Mouse (Mus musculus) kidney, adult 9 months (tissue): ENCODE results near the gene Heatr1.
A peak's percentile ranks its signal among the peaks of the same experiment; 100 is the strongest.

Experiments
- DNase-seq: peaks from one replicate; pipeline ENCODE4 v3.0.0; 2022

The Heatr1 gene

DNA sequence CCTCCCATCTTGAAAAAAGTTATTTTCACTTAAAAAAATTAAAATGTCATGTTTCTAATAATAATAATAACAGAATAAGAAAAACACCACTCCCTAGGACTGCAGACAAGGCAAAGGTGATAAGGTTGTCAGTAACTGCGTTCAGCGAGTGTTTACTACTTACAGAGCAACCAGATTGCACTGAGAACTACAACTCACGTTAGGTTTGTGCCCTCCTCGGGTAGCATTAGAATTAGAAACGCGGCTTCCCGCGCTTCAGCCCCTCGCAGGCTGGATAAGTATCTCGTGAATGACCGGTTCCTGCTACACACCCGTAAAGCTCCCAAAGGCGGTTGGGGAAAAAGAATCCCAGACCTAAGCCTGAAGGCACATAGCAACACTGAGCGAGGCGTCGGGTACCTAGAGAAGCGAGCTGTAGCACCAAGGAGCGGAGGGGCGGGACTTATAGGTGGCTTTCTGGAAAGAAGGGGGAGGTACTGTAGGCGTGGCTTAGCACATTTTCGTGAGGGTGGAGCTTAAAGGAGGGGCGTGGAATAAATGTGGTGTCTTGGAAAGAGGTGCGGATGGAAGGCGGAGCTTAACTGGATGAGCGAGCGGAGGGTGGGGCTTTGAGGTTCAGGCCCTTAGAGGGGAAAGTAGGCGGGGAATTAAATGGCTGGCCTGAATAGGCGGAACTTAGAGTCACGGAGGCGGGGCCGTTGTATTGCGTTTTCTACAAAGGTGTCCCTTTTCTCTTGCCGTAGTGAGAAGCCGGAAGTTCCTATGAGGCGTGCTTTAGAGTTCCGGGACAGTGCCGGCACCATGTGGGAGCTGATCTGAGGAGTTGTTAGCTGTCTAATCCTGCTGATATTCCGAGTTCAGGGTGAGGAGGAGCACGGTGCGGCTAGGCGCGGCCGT lies at the start of gene Heatr1:
TSS of gene Heatr1 (plus strand) at position 419 of the 897 bp plus-strand sequence.
- peak; percentile 100 for DNase-seq

GRCm38 (mm10) chr13:12346837-12347236 lies 48.0 kb upstream of the Heatr1 start:
- no peak for DNase-seq

- no peak for DNase-seq
Measured at GRCm38 (mm10) chr13:12349197-12349824, 45.5 kb upstream of the Heatr1 start.

DNA sequence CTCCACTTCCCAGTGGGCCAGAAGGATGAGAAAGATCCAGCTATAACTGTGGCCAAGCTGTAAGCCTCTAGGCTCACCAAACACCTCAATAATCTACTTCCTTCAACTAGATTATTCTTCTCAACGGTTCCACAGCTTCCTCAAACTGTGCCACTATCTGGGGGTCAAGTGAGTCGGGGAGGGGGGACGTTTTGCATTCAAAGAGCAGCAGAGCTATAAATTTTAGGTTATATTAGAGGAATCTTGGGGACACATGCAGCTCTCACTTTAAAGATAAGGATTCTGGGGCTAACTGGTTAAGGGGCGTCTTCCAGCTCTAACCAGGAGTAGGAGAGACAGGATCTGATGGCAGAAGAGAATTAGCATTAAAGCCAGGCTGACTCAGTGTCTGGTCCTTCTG lies 38.6 kb upstream of the Heatr1 start:
- DNase-seq = no peak

DNA sequence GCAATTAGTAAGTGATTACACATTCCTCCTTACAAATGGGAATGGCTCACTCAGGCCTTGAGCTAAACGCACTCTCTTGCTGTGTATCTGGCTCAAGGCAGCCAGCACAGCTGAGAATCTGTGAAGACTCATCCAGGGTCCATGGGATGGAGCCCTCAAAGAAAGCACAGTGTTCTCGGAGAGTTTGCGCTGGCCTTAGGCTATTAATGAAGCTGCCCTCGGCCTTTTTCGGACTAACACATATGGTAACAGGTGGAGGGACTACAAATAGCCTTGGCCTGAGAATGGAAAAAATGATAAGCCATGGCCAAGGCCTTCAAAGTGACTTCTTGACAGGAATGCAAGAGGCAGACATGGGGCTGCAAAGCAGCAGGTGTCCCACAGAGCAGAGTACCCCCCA lies 37.3 kb upstream of the Heatr1 start:
- DNase-seq = no peak

DNA sequence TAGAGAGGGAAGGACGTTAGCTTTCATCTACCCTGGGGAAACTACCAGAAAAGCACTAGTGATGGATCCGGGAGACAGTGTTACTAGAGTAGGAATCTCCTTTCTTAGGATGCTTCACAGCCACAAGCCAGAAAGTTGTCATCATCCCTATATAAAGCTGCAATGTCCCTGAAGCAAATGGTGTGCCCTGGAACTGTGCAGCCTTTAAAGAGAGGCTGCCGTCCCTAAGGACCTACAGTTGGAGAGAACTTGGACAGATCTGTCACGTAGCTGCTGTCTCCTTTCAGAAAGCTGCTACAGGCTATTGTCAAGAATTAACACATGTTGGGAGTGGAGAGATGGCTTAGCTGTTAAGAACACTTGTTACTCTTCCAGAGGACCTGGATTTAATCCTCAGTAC lies 33.3 kb upstream of the Heatr1 start:
- DNase-seq = no peak

- DNase-seq = peak; percentile 21
Measured at GRCm38 (mm10) chr13:12369041-12369621, 25.7 kb upstream of the Heatr1 start.

DNA sequence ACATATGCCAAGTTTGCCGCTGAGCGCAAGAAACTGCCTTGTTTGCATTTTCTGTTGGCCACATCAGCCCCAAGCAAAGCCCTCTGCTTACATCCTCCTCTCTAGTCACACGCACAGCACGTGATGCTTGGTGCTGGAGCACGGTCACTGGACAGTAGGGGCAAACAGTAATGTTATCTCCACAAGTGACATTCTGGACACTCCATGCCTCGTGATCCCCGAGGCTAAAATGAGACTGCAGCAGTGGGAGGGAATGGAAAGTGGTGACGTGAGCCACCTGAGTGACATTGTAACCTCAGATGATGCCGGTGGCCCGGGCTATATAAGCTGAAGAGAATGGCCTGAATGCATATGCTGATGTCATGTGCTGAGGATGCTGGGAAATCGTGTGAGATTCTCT lies 24.9 kb upstream of the Heatr1 start:
- DNase-seq = peak; percentile 3

GRCm38 (mm10) chr13:12372755-12373154 lies 22.1 kb upstream of the Heatr1 start:
- no peak for DNase-seq

DNA sequence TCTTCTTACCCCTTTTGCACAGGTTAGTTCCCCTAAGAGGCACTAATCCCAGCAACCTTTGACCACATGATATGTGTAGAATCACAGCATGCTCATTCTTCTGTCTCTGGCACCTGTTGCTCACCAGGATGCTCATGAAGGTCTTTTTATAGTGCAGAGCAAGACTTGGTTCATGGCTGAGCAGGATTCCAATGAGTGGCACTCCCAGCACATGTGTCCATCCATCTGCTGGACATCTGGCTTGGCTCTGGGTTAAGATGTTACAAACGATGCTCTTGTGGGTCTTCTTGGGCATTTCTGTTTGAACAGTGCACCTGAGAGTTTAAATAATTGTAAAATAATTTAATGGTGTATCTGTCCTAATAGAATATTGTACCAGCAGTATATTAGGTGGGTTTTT lies 18.0 kb upstream of the Heatr1 start:
- no peak for DNase-seq

DNA sequence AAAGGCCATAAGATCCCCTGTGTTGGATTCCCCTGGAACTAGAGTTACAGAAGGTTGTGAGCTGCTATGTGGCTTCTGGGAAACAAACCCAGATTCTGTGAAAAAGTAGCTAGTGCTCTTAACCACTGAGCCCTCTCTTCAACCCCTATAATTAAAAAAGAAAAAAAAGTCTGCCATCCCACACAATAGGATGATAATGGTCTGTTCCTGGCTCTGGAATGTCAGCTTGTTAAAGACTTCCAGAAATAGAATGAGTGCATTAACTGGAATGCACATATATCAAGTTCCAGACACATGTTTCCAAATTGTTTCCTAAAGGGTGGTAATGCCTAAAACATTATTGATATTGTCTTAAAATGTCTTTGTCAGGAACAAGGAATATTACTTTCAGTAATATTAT lies 10.0 kb upstream of the Heatr1 start:
- no peak for DNase-seq

DNA sequence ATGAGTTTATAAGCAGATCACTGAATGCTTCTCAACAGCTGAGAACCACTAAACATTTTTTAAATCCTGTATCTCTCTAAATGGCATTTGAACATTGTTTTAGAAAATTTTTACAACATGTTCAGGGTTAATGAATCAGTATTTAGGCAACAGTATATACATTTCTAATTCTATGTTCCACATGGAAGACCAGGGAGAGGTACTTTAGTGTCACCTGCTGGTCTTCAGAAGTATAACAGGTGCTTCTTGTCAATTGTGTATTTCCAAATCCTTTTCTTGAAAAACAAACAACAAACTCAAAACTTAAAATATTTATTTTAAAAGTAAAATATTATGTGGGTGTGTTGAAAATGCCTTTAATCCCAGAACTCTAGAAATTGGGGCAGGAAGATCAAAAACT lies 8.5 kb upstream of the Heatr1 start:
- DNase-seq = peak; percentile 43

GRCm38 (mm10) chr13:12395571-12395970 lies 744 bp downstream of the Heatr1 start:
- no peak for DNase-seq

DNA sequence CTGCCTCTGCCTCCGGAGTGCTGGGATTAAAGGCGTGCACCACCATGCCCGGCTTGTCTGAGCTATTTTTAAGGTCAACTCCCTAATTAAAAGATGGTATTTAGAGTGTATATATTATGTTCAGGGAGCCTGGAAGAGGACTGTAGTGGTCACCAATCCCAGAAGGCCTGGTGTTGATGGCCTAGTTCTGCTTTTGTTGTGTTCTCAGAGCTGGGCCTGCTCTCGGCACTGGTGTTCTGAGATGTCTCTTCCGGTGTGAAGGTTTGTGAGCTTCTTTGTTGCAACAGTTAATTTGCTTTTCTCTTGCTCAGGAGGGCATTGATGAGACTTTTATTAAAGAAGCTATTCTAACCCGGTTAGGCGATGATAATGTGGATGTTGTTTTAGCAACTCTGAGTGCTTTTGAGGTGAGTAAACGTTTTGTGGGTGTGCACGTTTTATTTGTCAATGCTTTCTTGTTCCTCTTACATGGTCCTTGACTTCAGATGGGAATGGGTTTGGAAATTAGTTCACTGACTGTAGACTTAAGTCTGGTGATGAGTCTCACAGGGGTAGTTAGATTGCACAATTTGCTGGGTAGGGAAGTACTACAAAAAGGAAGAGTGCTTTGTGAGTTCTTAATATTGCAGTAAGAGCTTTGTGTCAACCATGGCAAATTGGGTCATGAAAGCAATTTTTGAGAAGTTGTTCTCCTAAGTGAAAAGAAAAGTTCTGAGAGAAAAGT lies 13.7 kb downstream of the Heatr1 start:
- DNase-seq = no peak

- peak; percentile 8 for DNase-seq
Measured at GRCm38 (mm10) chr13:12412016-12412415, 17.2 kb downstream of the Heatr1 start.

- no peak for DNase-seq
Measured at GRCm38 (mm10) chr13:12420596-12420995, 25.8 kb downstream of the Heatr1 start.

DNA sequence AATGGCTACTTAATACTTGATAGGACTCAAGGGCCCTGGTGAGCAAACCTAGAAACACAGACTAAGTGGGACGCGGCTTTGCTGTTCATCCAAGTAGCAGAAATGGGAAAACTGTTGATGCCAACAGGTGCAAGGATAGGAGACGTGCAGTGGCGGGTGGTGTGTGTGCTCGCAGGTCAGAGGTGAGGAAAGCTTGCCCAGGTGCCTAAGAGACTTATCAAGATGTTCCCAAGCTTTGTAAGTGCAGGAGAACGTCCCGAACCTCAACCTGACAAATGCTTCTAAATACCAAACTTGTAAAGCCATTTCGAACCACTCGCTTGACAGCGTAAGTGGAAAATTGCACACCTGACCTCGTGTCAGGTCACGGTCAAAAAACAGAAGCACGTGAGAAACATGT lies 33.7 kb downstream of the Heatr1 start:
- DNase-seq = no peak

GRCm38 (mm10) chr13:12433843-12434242 lies 39.0 kb downstream of the Heatr1 start:
- peak; percentile 54 for DNase-seq

- DNase-seq = no peak
Measured at GRCm38 (mm10) chr13:12439586-12439985, 44.8 kb downstream of the Heatr1 start.

DNA sequence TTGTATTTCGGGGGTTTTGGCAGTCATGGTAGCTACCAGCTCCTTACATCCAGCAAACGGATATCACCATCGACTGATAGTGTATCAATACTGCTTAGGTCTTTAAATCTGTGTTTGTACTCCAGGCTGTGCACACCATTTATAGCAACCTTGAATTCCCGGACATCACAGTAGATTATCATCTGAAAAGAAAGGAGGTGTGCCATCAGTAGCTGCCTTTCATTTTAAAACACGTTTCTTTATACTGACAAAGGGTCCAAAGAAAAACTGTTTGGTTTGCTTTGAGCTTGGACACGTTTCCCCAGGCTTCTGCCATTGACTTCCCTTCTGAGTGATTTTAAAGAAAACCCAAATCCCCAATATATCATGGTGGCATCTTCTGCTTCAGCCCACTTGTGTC lies 46.0 kb downstream of the Heatr1 start:
- no peak for DNase-seq

DNA sequence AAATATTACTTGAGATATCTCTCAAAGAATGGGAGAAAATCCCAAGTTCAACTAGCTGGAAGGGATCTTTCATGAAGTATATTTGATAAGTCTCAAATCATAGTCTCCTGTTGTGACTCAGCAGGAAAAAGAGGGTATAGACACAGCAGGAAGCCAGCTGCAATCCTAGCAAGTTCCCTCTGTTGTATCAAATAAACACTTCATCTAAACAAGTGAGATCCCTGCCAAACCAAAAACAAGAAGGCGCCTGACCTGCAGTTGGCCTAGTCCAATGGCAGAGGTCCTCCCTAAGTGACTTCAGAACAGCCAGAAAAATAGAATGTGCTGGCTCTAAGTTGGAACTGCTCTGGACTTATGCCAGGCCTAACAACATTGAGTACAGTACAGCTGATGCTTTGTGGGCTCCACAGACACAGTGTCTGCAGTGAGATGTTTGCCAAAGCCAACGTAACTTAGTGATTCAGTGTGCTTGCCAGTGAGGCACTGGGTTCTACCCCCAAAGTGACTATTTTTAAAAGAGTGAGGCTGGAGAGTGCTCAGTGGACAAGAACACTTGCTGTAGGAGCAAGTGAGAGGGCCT lies 47.3 kb downstream of the Heatr1 start:
- peak; percentile 27 for DNase-seq

- DNase-seq = no peak
Measured at GRCm38 (mm10) chr13:12453150-12453549, 58.3 kb downstream of the Heatr1 start.
